Mouse (Mus musculus) limb, embryonic 10.5 days (tissue): ENCODE results near the gene Tpcn1. TPM values are rescaled to one million over a fixed set of nuclear protein-coding genes. Genes with fewer than 3 reads are reported as not detected.
A peak's percentile ranks its signal among the peaks of the same experiment; 100 is the strongest.

Experiments used
- DNase-seq: peaks from one replicate; pipeline ENCODE4 v3.0.0-alpha.2; 2017; ENCODE audit warnings: low spot score
- H3K27ac ChIP-seq: fragments of 300-500 bp; sonication (generic); 2 replicates; pipeline ENCODE4 v1.5.1; 2016; ENCODE audit warnings: mild to moderate bottlenecking
- H3K27me3 ChIP-seq: fragments of 300-500 bp; sonication (generic); 2 replicates; pipeline ENCODE4 v1.6.1; 2016; ENCODE audit warnings: low read depth, mild to moderate bottlenecking; ENCODE audit not compliant: poor library complexity, severe bottlenecking
- H3K36me3 ChIP-seq: fragments of 300-500 bp; sonication (generic); 2 replicates; pipeline ENCODE4 v1.6.1; 2016; ENCODE audit warnings: mild to moderate bottlenecking, moderate library complexity
- H3K4me1 ChIP-seq: fragments of 300-500 bp; sonication (generic); 2 replicates; pipeline ENCODE4 v1.6.1; 2016
- H3K4me3 ChIP-seq: fragments of 300-500 bp; sonication (generic); 2 replicates; pipeline ENCODE4 v1.5.1; 2016; ENCODE audit warnings: mild to moderate bottlenecking, moderate library complexity
- H3K9me3 ChIP-seq: fragments of 300-500 bp; sonication (generic); replicated peaks from 2 replicates; pipeline ENCODE4 v1.6.1; 2016; ENCODE audit warnings: mild to moderate bottlenecking
- WGBS: fragments of 180-500 bp; shearing (Covaris S2); methylation state at CpG from one replicate; pipeline ENCODE4 v1.1.7; 2016; 5-methylcytosine and 5-hydroxymethylcytosine counted together
- polyA plus RNA-seq: library from polyadenylated mRNA; unstranded; fragments of >200 nt; fragmentation: Nextera tagmentation; extraction: Ambion mirVana; gene quantifications from 2 replicates; pipeline ENCODE4 v1.2.1, GENCODE M21; 2016

The Tpcn1 gene
- polyA plus RNA-seq, 1 experiment from 2014 or later = 13.2 TPM

DNA sequence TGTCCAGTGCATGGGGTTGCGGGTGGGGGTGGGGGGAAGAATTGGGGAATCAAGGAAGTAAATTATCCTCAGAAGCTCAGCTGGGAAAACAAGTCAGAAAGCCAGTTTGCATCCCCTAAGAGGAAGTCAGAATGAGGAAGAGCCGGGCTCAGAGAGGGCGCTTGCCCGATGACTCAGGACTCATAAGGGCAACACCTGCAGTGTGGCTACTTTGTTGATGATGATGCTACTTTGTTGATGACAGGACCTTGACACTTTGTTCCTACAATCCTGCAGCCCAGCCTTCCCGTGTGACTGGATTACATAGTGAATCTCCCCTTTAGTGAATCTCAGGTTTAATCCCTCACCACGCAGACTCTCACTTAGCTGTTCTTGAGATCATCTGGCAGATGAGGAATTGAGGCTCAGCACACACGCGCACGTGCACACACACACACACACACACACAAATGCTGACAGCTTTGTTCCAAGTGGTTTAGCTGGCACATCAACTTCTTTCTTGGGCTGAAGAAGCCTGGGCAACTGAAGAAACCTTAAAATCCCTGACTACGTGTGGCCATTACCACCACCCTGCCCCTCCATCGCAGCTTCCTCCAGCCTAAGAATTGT lies 18.1 kb downstream of the Tpcn1 start:
- 93% methylated on average over 11 of the region's 11 CpGs for WGBS
- no peaks in the 10 kb centered on the region for H3K27me3 ChIP-seq
- H3K9me3 ChIP-seq = no peaks in the 10 kb centered on the region
- no peak for DNase-seq
- H3K4me1 ChIP-seq = peaks cover 81% of the 10 kb centered on the region
- H3K27ac ChIP-seq = peak overlapping the region; percentile 87
- no peaks in the 10 kb centered on the region for H3K36me3 ChIP-seq
- no peak overlapping the region for H3K4me3 ChIP-seq

DNA sequence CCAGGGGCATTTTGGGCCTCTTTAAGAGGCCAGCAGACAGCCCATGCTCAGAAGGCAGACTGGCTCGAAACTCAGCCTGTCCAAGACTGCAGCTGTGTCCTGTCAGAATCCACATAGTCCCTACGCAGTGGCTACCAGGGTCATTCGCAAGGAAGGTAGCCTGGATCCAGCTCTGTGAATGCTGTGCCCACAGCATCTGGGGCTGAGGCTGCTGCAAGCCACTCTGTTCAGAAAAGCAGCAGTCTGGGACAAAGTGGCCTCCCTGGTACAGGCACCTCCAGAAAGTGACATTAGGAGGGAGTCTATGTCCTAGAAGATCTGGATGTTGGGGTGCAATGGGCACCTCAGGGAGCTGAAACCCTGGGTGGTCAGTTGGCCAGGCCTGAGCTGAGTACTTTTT lies 18.7 kb downstream of the Tpcn1 start:
- Histone ChIP-seq H3K27me3 (no peaks in the 10 kb centered on the region), H3K27ac (peak overlapping the region; percentile 87), H3K36me3 (no peaks in the 10 kb centered on the region), H3K4me1 (peaks cover 81% of the 10 kb centered on the region), H3K4me3 (no peak overlapping the region), H3K9me3 (no peaks in the 10 kb centered on the region)
- DNase-seq = no peak
- 89% methylated on average over 3 of the region's 3 CpGs for WGBS

GRCm38 (mm10) chr5:120568964-120569363 lies 19.5 kb downstream of the Tpcn1 start:
- WGBS = 83% methylated on average over 4 of the region's 4 CpGs
- H3K27ac ChIP-seq = peak overlapping the region; percentile 87
- peaks cover 82% of the 10 kb centered on the region for H3K4me1 ChIP-seq
- H3K27me3 ChIP-seq = no peaks in the 10 kb centered on the region
- no peaks in the 10 kb centered on the region for H3K36me3 ChIP-seq
- no peaks in the 10 kb centered on the region for H3K9me3 ChIP-seq
- DNase-seq = no peak
- H3K4me3 ChIP-seq = no peak overlapping the region

DNA sequence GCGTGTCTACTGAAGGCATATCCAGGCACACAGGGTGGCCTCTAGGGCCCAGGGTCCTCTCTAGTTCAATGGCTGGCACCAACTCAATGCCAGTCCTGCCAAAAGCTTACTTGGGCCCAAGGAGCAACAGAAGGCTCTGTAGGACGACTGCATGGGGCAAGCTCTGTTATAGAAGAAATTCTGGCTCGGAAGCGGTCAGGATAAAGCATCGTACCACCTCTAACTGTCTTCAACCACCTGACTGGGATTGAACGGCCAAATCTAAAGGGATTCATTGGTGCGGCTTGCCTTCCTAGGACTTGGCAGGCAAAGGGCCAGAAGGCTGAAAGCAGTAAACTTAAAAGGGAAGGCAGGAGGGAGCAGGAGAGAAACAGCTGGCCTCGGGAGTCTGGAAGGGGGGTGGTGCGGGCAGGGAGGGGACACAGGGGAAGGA lies 20.1 kb downstream of the Tpcn1 start:
- Histone ChIP-seq H3K27me3 (no peaks in the 10 kb centered on the region), H3K4me1 (peaks cover 88% of the 10 kb centered on the region), H3K36me3 (no peaks in the 10 kb centered on the region), H3K27ac (peak overlapping the region; percentile 87), H3K9me3 (no peaks in the 10 kb centered on the region), H3K4me3 (0 out of 2 replicates have a peak overlapping the region, but pooled peaks have one; percentile 34)
- DNase-seq = peak; percentile 40
- WGBS = 51% methylated on average over 9 of the region's 9 CpGs

- no peaks in the 10 kb centered on the region for H3K9me3 ChIP-seq
- peak overlapping the region; percentile 87 for H3K27ac ChIP-seq
- H3K36me3 ChIP-seq = no peaks in the 10 kb centered on the region
- peaks cover 94% of the 10 kb centered on the region for H3K4me1 ChIP-seq
- H3K4me3 ChIP-seq = peak overlapping the region; percentile 34
- no peak for DNase-seq
- 44% methylated on average over 14 of the region's 14 CpGs for WGBS
- H3K27me3 ChIP-seq = no peaks in the 10 kb centered on the region
Measured at GRCm38 (mm10) chr5:120567761-120568211, 20.7 kb downstream of the Tpcn1 start.

GRCm38 (mm10) chr5:120567253-120567701 lies 21.2 kb downstream of the Tpcn1 start:
- 7% methylated on average over 21 of the region's 21 CpGs for WGBS
- H3K27me3 ChIP-seq = no peaks in the 10 kb centered on the region

GRCm38 (mm10) chr5:120566681-120567252 lies 21.7 kb downstream of the Tpcn1 start:
- no peaks in the 10 kb centered on the region for H3K27me3 ChIP-seq
- WGBS = 58% methylated on average over 9 of the region's 9 CpGs
- no peaks in the 10 kb centered on the region for H3K9me3 ChIP-seq
- H3K36me3 ChIP-seq = no peaks in the 10 kb centered on the region
- H3K27ac ChIP-seq = peak overlapping the region; percentile 87
- peaks cover 91% of the 10 kb centered on the region for H3K4me1 ChIP-seq
- peak overlapping the region; percentile 34 for H3K4me3 ChIP-seq
- no peak for DNase-seq

More at GRCm38 (mm10) chr5:120567253-120567701, 21.2 kb downstream of the Tpcn1 start:
- Histone ChIP-seq H3K4me1 (peaks cover 94% of the 10 kb centered on the region), H3K36me3 (no peaks in the 10 kb centered on the region), H3K27ac (peak overlapping the region; percentile 87), H3K9me3 (no peaks in the 10 kb centered on the region), H3K4me3 (peak overlapping the region; percentile 34)
- peak; percentile 73 for DNase-seq

DNA sequence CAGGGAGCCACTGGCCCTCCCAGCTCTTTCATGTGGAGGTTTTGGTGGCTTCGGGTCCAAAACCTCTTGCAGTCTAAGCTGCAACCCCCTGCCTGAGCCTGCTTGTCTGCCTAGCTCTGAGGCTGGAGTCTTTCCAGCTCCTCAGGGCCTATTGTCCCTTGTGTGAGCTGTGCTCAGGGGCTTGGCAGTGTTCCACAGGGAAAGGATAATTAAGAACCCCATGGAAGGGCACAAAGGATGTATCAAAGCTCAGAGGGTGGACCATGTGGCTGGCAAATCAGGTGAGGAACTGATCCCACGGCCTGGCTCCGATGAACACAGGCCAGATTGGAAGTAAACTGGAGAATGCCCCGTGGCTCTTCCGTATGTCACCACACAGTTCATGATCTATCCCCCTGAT lies 22.4 kb downstream of the Tpcn1 start:
- no peaks in the 10 kb centered on the region for H3K27me3 ChIP-seq
- 78% methylated on average over 5 of the region's 5 CpGs for WGBS
- H3K27ac ChIP-seq = peak overlapping the region; percentile 87
- H3K36me3 ChIP-seq = no peaks in the 10 kb centered on the region
- DNase-seq = no peak
- no peaks in the 10 kb centered on the region for H3K9me3 ChIP-seq
- peaks cover 87% of the 10 kb centered on the region for H3K4me1 ChIP-seq
- H3K4me3 ChIP-seq = no peak overlapping the region

DNA sequence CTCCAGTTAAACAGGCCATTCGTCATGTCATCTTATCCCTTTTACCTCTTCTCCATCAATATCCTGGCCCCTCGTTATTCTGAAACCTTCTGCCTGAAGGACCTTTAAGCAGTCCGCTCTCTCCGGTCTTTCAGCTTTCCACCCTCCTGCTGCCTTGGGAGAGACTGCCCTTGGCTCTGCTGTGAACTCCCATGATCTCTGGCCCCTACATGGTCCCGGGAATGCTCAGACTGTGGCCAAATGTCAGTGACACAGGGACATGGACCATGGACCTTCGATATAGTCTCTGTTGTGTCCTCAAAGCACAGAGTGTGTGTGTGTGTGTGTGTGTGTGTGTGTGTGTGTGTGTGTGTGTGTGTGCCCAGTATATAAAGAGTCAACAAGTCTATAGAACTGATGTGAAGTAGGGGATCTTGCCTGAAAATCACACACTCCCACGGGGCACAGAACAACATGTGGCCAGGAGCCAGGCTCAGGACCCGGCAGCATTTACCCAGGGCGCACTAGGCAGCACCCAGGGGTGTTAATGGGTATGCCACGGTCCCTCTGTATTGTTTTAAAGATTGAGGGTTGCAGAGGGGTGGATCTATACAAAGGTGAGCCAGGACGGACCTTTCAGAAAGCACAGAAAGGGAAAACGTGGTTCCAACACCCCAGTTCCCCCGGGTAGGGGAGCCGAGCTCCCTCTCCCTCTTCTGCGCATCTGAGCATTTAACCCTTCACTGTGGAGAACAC lies 23.1 kb downstream of the Tpcn1 start:
- H3K27ac ChIP-seq = peak overlapping the region; percentile 87
- H3K9me3 ChIP-seq = no peaks in the 10 kb centered on the region
- DNase-seq = no peak
- no peaks in the 10 kb centered on the region for H3K36me3 ChIP-seq
- no peak overlapping the region for H3K4me3 ChIP-seq
- H3K27me3 ChIP-seq = no peaks in the 10 kb centered on the region
- 54% methylated on average over 15 of the region's 15 CpGs for WGBS
- peaks cover 87% of the 10 kb centered on the region for H3K4me1 ChIP-seq

DNA sequence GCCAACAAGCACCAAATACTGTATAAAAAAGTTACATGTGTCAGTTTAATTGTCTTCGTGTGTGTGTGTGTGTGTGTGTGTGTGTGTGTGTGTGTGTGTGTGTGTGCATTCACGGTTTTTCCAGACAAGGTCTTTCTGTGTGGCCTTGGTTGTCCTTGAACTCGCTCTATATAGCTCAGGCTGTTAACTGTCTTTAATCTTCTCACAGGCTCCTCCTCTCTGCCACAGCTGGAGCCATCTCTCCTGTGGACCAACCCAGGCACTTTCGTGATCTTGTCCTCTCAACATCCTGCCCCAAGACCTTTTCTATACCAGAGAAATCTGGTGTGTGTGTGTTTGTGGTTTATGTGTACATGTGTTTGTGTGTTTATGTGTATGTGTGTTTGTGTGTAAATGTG lies 24.6 kb downstream of the Tpcn1 start:
- H3K4me3 ChIP-seq = no peak overlapping the region

DNA sequence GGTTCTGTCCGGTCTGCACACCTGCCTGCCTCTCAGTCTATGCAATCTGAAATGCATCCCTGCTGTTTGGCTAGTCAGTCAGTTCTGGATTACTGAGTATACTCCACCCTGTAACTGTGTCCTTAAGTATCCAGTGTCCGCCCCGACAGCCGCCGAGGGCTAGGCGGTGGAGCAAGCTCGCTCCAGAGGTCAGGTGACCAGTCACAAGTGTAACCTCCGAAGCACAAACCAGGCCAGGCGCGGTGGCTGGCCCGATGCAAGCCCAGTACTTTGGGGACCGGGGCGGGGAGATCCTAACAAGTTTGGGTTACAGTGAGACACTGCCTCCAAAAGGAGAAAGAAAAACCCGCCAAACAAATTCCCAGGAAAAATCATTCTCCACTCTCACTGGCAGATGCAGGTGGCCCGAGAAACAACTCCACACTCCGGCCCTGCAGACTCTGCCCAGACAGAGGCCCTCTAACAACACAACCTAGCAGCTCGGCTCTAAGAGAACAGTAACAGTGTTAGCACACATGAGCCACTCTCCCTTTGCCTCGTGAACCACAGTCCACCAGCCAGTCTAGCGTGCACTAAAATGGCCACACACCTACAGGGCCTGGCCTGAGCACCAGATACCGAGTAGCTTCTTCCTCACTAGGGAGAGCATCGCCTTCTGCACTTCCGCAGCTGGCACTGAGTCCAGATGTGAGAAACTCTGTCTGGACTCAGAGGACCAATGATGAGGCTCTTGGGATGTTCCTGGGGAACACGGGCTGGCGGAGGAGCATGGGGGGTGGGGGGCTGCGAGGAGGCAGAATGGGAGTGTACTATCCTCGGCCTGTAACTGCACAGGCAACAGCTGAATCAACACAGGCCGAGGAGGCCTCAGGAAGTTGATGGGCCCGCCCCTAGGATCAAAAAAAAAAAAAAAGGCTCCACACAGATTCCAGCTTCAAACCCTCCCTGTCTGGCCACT lies 25.2 kb downstream of the Tpcn1 start:
- 60% methylated on average over 28 of the region's 28 CpGs for WGBS
- Histone ChIP-seq H3K9me3 (no peaks in the 10 kb centered on the region), H3K36me3 (no peaks in the 10 kb centered on the region), H3K4me3 (no peak overlapping the region), H3K27ac (peak overlapping the region; percentile 81), H3K4me1 (peaks cover 82% of the 10 kb centered on the region), H3K27me3 (no peaks in the 10 kb centered on the region)
- DNase-seq = peak; percentile 42

More for the DNA sequence above, 24.6 kb downstream of the Tpcn1 start:
- no peak for DNase-seq
- H3K36me3 ChIP-seq = no peaks in the 10 kb centered on the region
- no peaks in the 10 kb centered on the region for H3K9me3 ChIP-seq
- H3K27me3 ChIP-seq = no peaks in the 10 kb centered on the region
- WGBS = 58% methylated on average over 4 of the region's 4 CpGs
- peaks cover 82% of the 10 kb centered on the region for H3K4me1 ChIP-seq
- H3K27ac ChIP-seq = peak overlapping the region; percentile 81; the same call in 1 of the 2 replicates

- peak overlapping the region; percentile 18; the same call in 1 of the 2 replicates for H3K4me3 ChIP-seq
- 28% methylated on average over 16 of the region's 16 CpGs for WGBS
- no peaks in the 10 kb centered on the region for H3K27me3 ChIP-seq
- DNase-seq = peak; percentile 68
- H3K27ac ChIP-seq = peak overlapping the region; percentile 75
- H3K9me3 ChIP-seq = no peaks in the 10 kb centered on the region
- H3K36me3 ChIP-seq = peaks cover 16% of the 10 kb centered on the region
- peaks cover 63% of the 10 kb centered on the region for H3K4me1 ChIP-seq
Measured at GRCm38 (mm10) chr5:120560616-120561311, 27.7 kb downstream of the Tpcn1 start.
